Mouse (Mus musculus): ENCODE measurements at regions not wholly inside any gene's neighbourhood (a gene's known extent, or its start where the extent isn't known, plus 50 kb on each side); places are given as distances from the start of the nearest gene placed in this dataset.
"Not testable (repeated sequence)": the region's sequence is repeated elsewhere in the genome, so short reads cannot be mapped to it uniquely, and the experiment has no call there.

DNA sequence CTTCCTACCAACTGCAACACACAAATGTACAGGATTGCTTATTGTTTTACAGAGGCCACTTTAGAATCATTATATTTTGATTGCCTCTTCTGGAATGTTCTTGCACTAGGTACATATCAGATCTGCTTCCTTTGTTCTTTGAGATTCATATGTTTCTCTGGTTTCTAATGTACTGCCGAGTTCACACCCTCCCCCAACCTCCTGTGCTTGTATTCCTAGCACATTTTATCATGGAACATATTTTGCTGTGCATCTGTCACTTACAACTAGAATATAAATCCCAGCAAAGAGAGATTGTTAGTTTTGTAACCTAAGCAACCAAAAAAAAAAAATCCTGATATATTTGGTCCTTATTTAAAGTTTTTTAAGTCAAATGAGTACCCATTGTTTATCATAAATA is 141.4 kb upstream of the Lrp1b start:
- DNase-seq = no peak

DNA sequence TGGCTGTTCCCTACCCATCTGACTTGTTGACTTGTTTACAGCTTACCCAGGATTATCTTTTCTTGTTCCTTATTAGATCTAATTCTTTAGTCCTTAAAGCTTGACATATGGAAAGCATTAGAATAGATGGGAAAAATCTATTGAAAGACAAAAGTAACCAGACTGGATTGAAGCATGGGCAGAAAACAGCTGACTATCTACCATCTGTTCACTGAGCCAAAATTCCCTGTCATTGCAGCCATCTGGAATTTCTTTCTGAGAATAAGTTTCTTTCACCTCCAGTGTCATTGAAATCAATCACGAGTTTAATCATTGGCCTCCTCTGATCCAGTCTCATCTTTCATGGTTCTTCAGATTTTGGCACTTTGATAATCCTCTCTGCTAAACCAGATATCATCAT is 130.6 kb upstream of the Lrp1b start:
- DNase-seq = peak; percentile 44

GRCm38 (mm10) chr2:42740513-42740912 is 87.1 kb upstream of the Lrp1b start:
- DNase-seq = not testable (repeated sequence)

All from retina, postnatal 1 day (tissue).